Mouse (Mus musculus): Measurements from ENCODE around the gene Gm44511. TPM values are rescaled to one million over a fixed set of nuclear protein-coding genes. Genes with fewer than 3 reads are reported as not detected.
"Not testable (repeated sequence)": the region's sequence is repeated elsewhere in the genome, so short reads cannot be mapped to it uniquely, and the experiment has no call there.

The Gm44511 gene
- total RNA-seq, 2 experiments from 2014 or later, result not detected

- intact Hi-C loops (cut with DNase I), result no loop called here
- DNase-seq (ENCODE audit: low spot score), result peak; percentile 83
Measured at GRCm38 (mm10) chr6:128842945-128843478, 16.9 kb upstream of the Gm44511 start.

- intact Hi-C loops (cut with DNase I), result no loop called here
Measured at GRCm38 (mm10) chr6:128842356-128842944, 16.3 kb upstream of the Gm44511 start.

GRCm38 (mm10) chr6:128841327-128842089 is 15.4 kb upstream of the Gm44511 start:
- no peak for DNase-seq (ENCODE audit: low spot score)
- intact Hi-C loops (cut with DNase I), result loop anchor here (2.0 kb wide), 1 partner anchor 103 kb away; no protein-coding TSS in a partner anchor

More at GRCm38 (mm10) chr6:128842356-128842944, 16.3 kb upstream of the Gm44511 start:
- no peak for DNase-seq (ENCODE audit: low spot score)

- intact Hi-C loops (cut with DNase I), result loop anchor here (2.0 kb wide), 1 partner anchor 104 kb away; no protein-coding TSS in a partner anchor
- not testable (repeated sequence) for DNase-seq (ENCODE audit: low spot score)
Measured at GRCm38 (mm10) chr6:128840669-128841068, 14.6 kb upstream of the Gm44511 start.

- intact Hi-C loops (cut with DNase I), result loop anchor here (2.0 kb wide), 2 partner anchors 75 to 105 kb away; no protein-coding TSS in a partner anchor
- DNase-seq (ENCODE audit: low spot score), result no peak
Measured at GRCm38 (mm10) chr6:128839921-128840320, 13.8 kb upstream of the Gm44511 start.

- intact Hi-C loops (cut with DNase I), result loop anchor here (2.0 kb wide), 1 partner anchor 75 kb away; no protein-coding TSS in a partner anchor
Measured at GRCm38 (mm10) chr6:128839266-128839771, 13.2 kb upstream of the Gm44511 start.

GRCm38 (mm10) chr6:128838342-128839265 is 12.5 kb upstream of the Gm44511 start:
- intact Hi-C loops (cut with DNase I), result loop anchor here (2.0 kb wide), 1 partner anchor 74 kb away; no protein-coding TSS in a partner anchor
- peak; percentile 80 for DNase-seq (ENCODE audit: low spot score)

More at GRCm38 (mm10) chr6:128839266-128839771, 13.2 kb upstream of the Gm44511 start:
- DNase-seq (ENCODE audit: low spot score), result peak; percentile 77

- no peak for DNase-seq (ENCODE audit: low spot score)
- intact Hi-C loops (cut with DNase I), result loop anchor here (1.0 to 2.0 kb wide), 2 partner anchors 34 to 73 kb away; no protein-coding TSS in a partner anchor
Measured at GRCm38 (mm10) chr6:128837454-128838341, 11.6 kb upstream of the Gm44511 start.

- intact Hi-C loops (cut with DNase I), result loop anchor here (1.0 kb wide), 1 partner anchor 34 kb away; no protein-coding TSS in a partner anchor
- DNase-seq (ENCODE audit: low spot score), result no peak
Measured at GRCm38 (mm10) chr6:128836955-128837334, 10.8 kb upstream of the Gm44511 start.

GRCm38 (mm10) chr6:128836191-128836954 is 10.3 kb upstream of the Gm44511 start:
- intact Hi-C loops (cut with DNase I), result no loop called here

GRCm38 (mm10) chr6:128835571-128835970 is 9.5 kb upstream of the Gm44511 start:
- no peak for DNase-seq (ENCODE audit: low spot score)
- intact Hi-C loops (cut with DNase I), result no loop called here

More at GRCm38 (mm10) chr6:128836191-128836954, 10.3 kb upstream of the Gm44511 start:
- DNase-seq (ENCODE audit: low spot score), result no peak

GRCm38 (mm10) chr6:128833046-128833445 is 6.9 kb upstream of the Gm44511 start:
- intact Hi-C loops (cut with DNase I), result no loop called here
- DNase-seq (ENCODE audit: low spot score), result no peak

GRCm38 (mm10) chr6:128829837-128830236 is 3.7 kb upstream of the Gm44511 start:
- intact Hi-C loops (cut with DNase I), result no loop called here
- no peak for DNase-seq (ENCODE audit: low spot score)

- intact Hi-C loops (cut with DNase I), result no loop called here
- no peak for DNase-seq (ENCODE audit: low spot score)
Measured at GRCm38 (mm10) chr6:128826781-128827180, 666 bp upstream of the Gm44511 start.

- no peak for DNase-seq (ENCODE audit: low spot score)
- intact Hi-C loops (cut with DNase I), result no loop called here
Measured at GRCm38 (mm10) chr6:128818083-128818802, 7.9 kb downstream of the Gm44511 start.

- DNase-seq (ENCODE audit: low spot score), result no peak
Measured at GRCm38 (mm10) chr6:128808532-128808931, 17.6 kb downstream of the Gm44511 start.

GRCm38 (mm10) chr6:128807021-128807420 is 19.1 kb downstream of the Gm44511 start:
- no peak for DNase-seq (ENCODE audit: low spot score)
- intact Hi-C loops (cut with DNase I), result no loop called here

More at GRCm38 (mm10) chr6:128808532-128808931, 17.6 kb downstream of the Gm44511 start:
- intact Hi-C loops (cut with DNase I), result no loop called here
